Mouse (Mus musculus) forebrain, embryonic 11.5 days (tissue): ENCODE results near the gene Celsr1. TPM values are rescaled to one million over a fixed set of nuclear protein-coding genes. Genes with fewer than 3 reads are reported as not detected.
A peak's percentile ranks its signal among the peaks of the same experiment; 100 is the strongest.
"Not testable (repeated sequence)": the region's sequence is repeated elsewhere in the genome, so short reads cannot be mapped to it uniquely, and the experiment has no call there.

Experiments used
- ATAC-seq: fragments of 200-750 bp; cut with Nextera tagmentation; replicated peaks from 2 replicates; pipeline ENCODE4 v1.8.0; 2017; ENCODE audit warnings: moderate TSS enrichment; ENCODE audit not compliant: low FRiP score
- DNase-seq: peaks from one replicate; pipeline ENCODE4 v3.0.0-alpha.2; 2017; ENCODE audit warnings: low spot score
- H3K27ac ChIP-seq: fragments of 300-500 bp; sonication (generic); 2 replicates; pipeline ENCODE4 v1.5.1; 2014; ENCODE audit warnings: low read depth, low read length
- H3K27me3 ChIP-seq: fragments of 300-500 bp; sonication (generic); 2 replicates; pipeline ENCODE4 v1.6.1; 2014; ENCODE audit warnings: mild to moderate bottlenecking, low read length, mixed read lengths; ENCODE audit not compliant: control insufficient read depth, insufficient read depth
- H3K36me3 ChIP-seq: fragments of 300-500 bp; sonication (generic); 2 replicates; pipeline ENCODE4 v1.6.1; 2014; ENCODE audit warnings: mild to moderate bottlenecking, low read length, moderate library complexity, mixed read lengths; ENCODE audit not compliant: control insufficient read depth, insufficient read depth
- H3K4me1 ChIP-seq: fragments of 300-500 bp; sonication (generic); replicated peaks from 2 replicates; pipeline ENCODE4 v1.6.1; 2014; ENCODE audit warnings: low read length, mixed read lengths; ENCODE audit not compliant: control insufficient read depth, insufficient read depth
- H3K4me2 ChIP-seq: fragments of 300-500 bp; sonication (generic); 2 replicates; pipeline ENCODE4 v1.6.1; 2014; ENCODE audit warnings: low read depth, mild to moderate bottlenecking, low read length, moderate library complexity, mixed read lengths; ENCODE audit not compliant: severe bottlenecking
- H3K4me3 ChIP-seq: fragments of 300-500 bp; sonication (generic); 2 replicates; pipeline ENCODE4 v1.5.1; 2014; ENCODE audit warnings: low read depth, low read length
- H3K9ac ChIP-seq: fragments of 300-500 bp; sonication (generic); 2 replicates; pipeline ENCODE4 v1.6.1; 2014; ENCODE audit warnings: low read length
- H3K9me3 ChIP-seq: fragments of 300-500 bp; sonication (generic); 2 replicates; pipeline ENCODE4 v1.6.1; 2016; ENCODE audit warnings: low read length, mixed read lengths; ENCODE audit not compliant: control insufficient read depth
- WGBS: fragments of 180-500 bp; shearing (Covaris S2); extraction: QIAGEN DNeasy Blood & Tissue Kit; methylation state at CpG from one replicate; pipeline ENCODE4 v1.1.7; 2014; 5-methylcytosine and 5-hydroxymethylcytosine counted together
- polyA plus RNA-seq: library from polyadenylated mRNA; unstranded; fragments of >200 nt; fragmentation: Nextera tagmentation; extraction: Ambion mirVana; gene quantifications from 2 replicates; pipeline ENCODE4 v1.2.1, GENCODE M21; 2014

The Celsr1 gene
- polyA plus RNA-seq, 1 experiment from 2014 or later: 7.3 TPM

GRCm38 (mm10) chr15:86060581-86060980 is 27.0 kb upstream of the Celsr1 start:
- DNase-seq: no peak
- H3K4me2 ChIP-seq: no peak overlapping the region
- no peak for ATAC-seq
- no peaks in the 10 kb centered on the region for H3K36me3 ChIP-seq
- no peak overlapping the region for H3K9ac ChIP-seq
- H3K27ac ChIP-seq: no peak overlapping the region
- H3K4me1 ChIP-seq: peaks cover 16% of the 10 kb centered on the region; the same call in 1 of the 2 replicates
- no peaks in the 10 kb centered on the region for H3K9me3 ChIP-seq
- no peak overlapping the region for H3K4me3 ChIP-seq
- H3K27me3 ChIP-seq: no peaks in the 10 kb centered on the region; the same call in 1 of the 2 replicates
- 89% methylated on average over 12 of the region's 12 CpGs for WGBS

DNA sequence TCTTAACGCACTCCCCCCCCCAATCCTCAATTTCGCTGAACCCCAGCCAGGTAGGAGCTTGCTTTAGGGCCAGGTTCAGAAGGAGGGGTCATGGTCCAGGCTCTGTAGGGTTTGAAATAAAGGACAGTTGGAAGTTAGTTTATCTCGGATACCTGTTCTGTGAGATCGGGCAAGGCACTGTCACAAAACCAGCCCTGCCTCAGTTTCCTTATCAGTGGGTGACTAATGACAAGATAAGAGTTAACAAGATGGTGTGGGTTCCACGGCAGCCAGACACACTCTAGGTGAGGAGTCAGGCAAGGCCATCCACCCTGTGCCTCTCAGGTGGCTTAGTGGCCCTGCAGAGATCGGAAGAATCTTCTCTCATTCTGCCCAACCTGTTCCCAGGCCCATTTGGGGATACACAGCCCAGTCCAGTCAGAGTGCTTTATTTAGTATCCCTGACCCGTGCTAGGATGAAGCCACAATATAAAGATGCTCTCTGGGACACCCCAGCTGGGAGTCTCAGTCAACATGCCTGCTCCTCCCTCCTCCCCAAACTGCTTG is 26.3 kb upstream of the Celsr1 start:
- Histone ChIP-seq H3K27ac (no peak overlapping the region), H3K4me2 (peak overlapping the region; percentile 87), H3K36me3 (no peaks in the 10 kb centered on the region), H3K27me3 (no peaks in the 10 kb centered on the region; the same call in 1 of the 2 replicates), H3K4me3 (no peak overlapping the region), H3K9ac (peak overlapping the region; percentile 91), H3K9me3 (no peaks in the 10 kb centered on the region), H3K4me1 (peaks cover 16% of the 10 kb centered on the region; the same call in 1 of the 2 replicates)
- WGBS: 79% methylated on average over 7 of the region's 7 CpGs
- no peak for ATAC-seq
- DNase-seq: no peak

- no peaks in the 10 kb centered on the region for H3K36me3 ChIP-seq
- peak overlapping the region; percentile 87 for H3K4me2 ChIP-seq
- peak overlapping the region; percentile 53 for H3K27ac ChIP-seq
- WGBS: 2% methylated on average over 43 of the region's 49 CpGs
- H3K9ac ChIP-seq: peak overlapping the region; percentile 91
- H3K4me3 ChIP-seq: peak overlapping the region; percentile 86
- H3K27me3 ChIP-seq: no peaks in the 10 kb centered on the region; the same call in 1 of the 2 replicates
- peaks cover 16% of the 10 kb centered on the region; the same call in 1 of the 2 replicates for H3K4me1 ChIP-seq
- no peak for DNase-seq
- ATAC-seq: peak; percentile 69
- no peaks in the 10 kb centered on the region for H3K9me3 ChIP-seq
Measured at GRCm38 (mm10) chr15:86058931-86059834, 25.6 kb upstream of the Celsr1 start.

DNA sequence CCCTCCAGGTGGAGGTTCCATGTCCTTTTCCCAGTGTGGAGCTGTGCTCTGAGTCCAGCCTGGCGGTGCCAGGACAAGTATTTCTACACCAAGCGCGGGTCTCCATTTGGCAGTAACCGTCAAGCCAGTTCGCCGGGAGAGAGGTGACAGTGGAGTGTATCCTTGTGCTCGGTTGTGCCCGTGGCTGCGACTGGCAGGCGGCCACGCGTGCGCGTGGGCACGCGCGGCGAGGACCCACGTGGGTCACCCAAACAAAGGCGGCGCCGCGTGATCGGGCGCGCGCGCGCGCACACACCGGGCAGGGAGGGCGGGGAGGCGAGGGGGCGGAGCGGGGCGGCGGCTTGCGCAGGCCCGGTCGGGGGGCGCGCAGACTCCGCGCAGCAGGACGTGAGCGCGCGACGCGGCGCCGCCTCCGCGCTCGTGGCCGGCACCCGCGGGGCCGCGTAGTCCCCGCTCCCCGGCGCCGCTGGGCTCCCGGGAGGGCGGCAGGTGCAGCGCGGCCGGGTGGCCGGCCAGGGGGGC is 24.9 kb upstream of the Celsr1 start:
- peak; percentile 92 for DNase-seq
- no peaks in the 10 kb centered on the region; the same call in 1 of the 2 replicates for H3K27me3 ChIP-seq
- H3K9ac ChIP-seq: peak overlapping the region; percentile 91
- H3K4me2 ChIP-seq: peak overlapping the region; percentile 87
- no peaks in the 10 kb centered on the region for H3K9me3 ChIP-seq
- peak overlapping the region; percentile 53 for H3K27ac ChIP-seq
- H3K4me3 ChIP-seq: peak overlapping the region; percentile 86
- peaks cover 16% of the 10 kb centered on the region; the same call in 1 of the 2 replicates for H3K4me1 ChIP-seq
- WGBS: 0% methylated on average over 43 of the region's 70 CpGs
- ATAC-seq: peak; percentile 77
- no peaks in the 10 kb centered on the region for H3K36me3 ChIP-seq

DNA sequence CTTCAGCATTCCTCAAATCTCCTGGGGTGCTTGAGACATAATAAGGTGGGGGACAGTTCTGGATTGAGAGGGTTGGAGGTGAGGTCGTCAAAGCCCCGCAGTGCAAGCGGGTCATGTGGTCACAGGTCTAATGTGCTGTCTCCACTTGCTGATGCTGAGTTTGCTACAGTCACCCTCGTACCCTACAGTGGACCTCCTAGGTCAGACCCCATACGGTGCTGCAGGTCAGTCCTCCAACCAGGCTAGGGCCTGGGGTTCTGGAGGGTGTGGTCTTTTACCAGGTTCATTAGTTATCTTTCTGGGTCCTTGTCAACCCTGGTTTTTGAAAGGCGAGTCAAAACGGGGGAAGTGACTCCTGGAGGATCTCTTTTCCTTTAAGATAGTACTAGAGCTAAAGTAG is 24.3 kb upstream of the Celsr1 start:
- peaks cover 16% of the 10 kb centered on the region; the same call in 1 of the 2 replicates for H3K4me1 ChIP-seq
- peak; percentile 19; the same call in 1 of the 2 replicates for ATAC-seq
- WGBS: 5% methylated on average over 7 of the region's 7 CpGs

DNA sequence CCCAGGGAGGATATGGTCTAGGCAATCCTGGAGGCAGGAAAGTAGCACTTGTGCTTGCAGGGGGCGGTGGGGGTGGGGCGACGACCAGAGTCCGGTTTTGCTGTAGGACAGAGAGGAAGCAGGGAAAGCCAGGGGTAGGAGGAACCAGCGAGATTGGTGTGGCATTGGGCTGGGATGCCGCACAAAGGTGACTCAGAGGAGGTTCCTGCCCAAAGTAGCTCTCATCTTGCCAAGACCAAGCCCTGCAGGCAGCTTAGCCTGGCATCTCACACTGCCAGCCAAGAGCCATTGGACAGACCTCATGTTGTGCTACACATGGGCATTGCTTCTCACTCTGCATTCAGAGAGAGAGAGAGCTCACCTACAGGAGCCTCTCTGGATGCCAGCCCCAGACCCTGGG is 23.8 kb upstream of the Celsr1 start, which contains the start of gene Gramd4:
Gene Gramd4 (plus strand): TSS at position 283 of the 400 bp plus-strand sequence.
- no peaks in the 10 kb centered on the region; the same call in 1 of the 2 replicates for H3K27me3 ChIP-seq
- no peaks in the 10 kb centered on the region for H3K9me3 ChIP-seq
- DNase-seq (no peak), ATAC-seq (no peak)
- H3K4me2 ChIP-seq: peak within 1 kb of the TSS; percentile 87
- H3K4me1 ChIP-seq: peaks cover 16% of the 10 kb centered on the region; the same call in 1 of the 2 replicates
- no peaks in the 10 kb centered on the region for H3K36me3 ChIP-seq
- no peak within 1 kb of the TSS; the same call in 1 of the 2 replicates for H3K27ac ChIP-seq
- peak within 1 kb of the TSS; percentile 86 for H3K4me3 ChIP-seq
- peak within 1 kb of the TSS; percentile 91 for H3K9ac ChIP-seq
- 35% methylated on average over 6 of the region's 6 CpGs for WGBS

More for the DNA sequence above, 24.3 kb upstream of the Celsr1 start:
- peak overlapping the region; percentile 86 for H3K4me3 ChIP-seq
- H3K27ac ChIP-seq: no peak overlapping the region; the same call in 1 of the 2 replicates
- peak overlapping the region; percentile 87 for H3K4me2 ChIP-seq
- H3K27me3 ChIP-seq: no peaks in the 10 kb centered on the region; the same call in 1 of the 2 replicates
- H3K36me3 ChIP-seq: no peaks in the 10 kb centered on the region
- H3K9me3 ChIP-seq: no peaks in the 10 kb centered on the region
- H3K9ac ChIP-seq: peak overlapping the region; percentile 91
- DNase-seq: no peak

GRCm38 (mm10) chr15:86056221-86056760 is 22.7 kb upstream of the Celsr1 start:
- Histone ChIP-seq H3K36me3 (no peaks in the 10 kb centered on the region), H3K27ac (no peak overlapping the region), H3K27me3 (no peaks in the 10 kb centered on the region; the same call in 1 of the 2 replicates), H3K9me3 (no peaks in the 10 kb centered on the region), H3K4me3 (no peak overlapping the region), H3K4me1 (peaks cover 16% of the 10 kb centered on the region; the same call in 1 of the 2 replicates), H3K4me2 (no peak overlapping the region), H3K9ac (no peak overlapping the region)
- no peak for DNase-seq
- no peak for ATAC-seq
- WGBS: 83% methylated on average over 5 of the region's 5 CpGs

GRCm38 (mm10) chr15:86054861-86055260 is 21.3 kb upstream of the Celsr1 start:
- H3K27ac ChIP-seq, DNase-seq, H3K36me3 ChIP-seq, H3K27me3 ChIP-seq, H3K9ac ChIP-seq, H3K4me2 ChIP-seq, H3K9me3 ChIP-seq, H3K4me3 ChIP-seq, ATAC-seq, H3K4me1 ChIP-seq: not testable (repeated sequence)
- 74% methylated on average over 3 of the region's 3 CpGs for WGBS
